Mouse (Mus musculus) intestine, postnatal 0 days (tissue): ENCODE data around the gene Csrp2. TPM values are rescaled to one million over a fixed set of nuclear protein-coding genes. Genes with fewer than 3 reads are reported as not detected.

Source experiments
- ATAC-seq: fragments of 200-750 bp; cut with Nextera tagmentation; 2 replicates; pipeline ENCODE4 v1.8.0; 2017; ENCODE audit warnings: mild to moderate bottlenecking, moderate TSS enrichment, moderate library complexity
- H3K27ac ChIP-seq: fragments of 300-500 bp; sonication (generic); 2 replicates; pipeline ENCODE4 v1.5.1; 2014; ENCODE audit warnings: mild to moderate bottlenecking, low read depth, low read length, moderate library complexity
- H3K27me3 ChIP-seq: fragments of 300-500 bp; sonication (generic); replicated peaks from 2 replicates; pipeline ENCODE4 v1.6.1; 2014; ENCODE audit warnings: low read length, mixed read lengths; ENCODE audit not compliant: control insufficient read depth, insufficient read depth
- H3K36me3 ChIP-seq: fragments of 300-500 bp; sonication (generic); 2 replicates; pipeline ENCODE4 v1.6.1; 2014; ENCODE audit warnings: mild to moderate bottlenecking, moderate library complexity; ENCODE audit not compliant: control insufficient read depth, insufficient read depth
- H3K4me1 ChIP-seq: fragments of 300-500 bp; sonication (generic); replicated peaks from 2 replicates; pipeline ENCODE4 v1.6.1; 2014; ENCODE audit warnings: antibody characterized with exemption, low read length, mixed read lengths; ENCODE audit not compliant: control insufficient read depth, insufficient read depth
- H3K4me2 ChIP-seq: fragments of 300-500 bp; sonication (generic); replicated peaks from 2 replicates; pipeline ENCODE4 v1.6.1; 2014; ENCODE audit warnings: low read depth, mild to moderate bottlenecking, moderate library complexity
- H3K4me3 ChIP-seq: fragments of 300-500 bp; sonication (generic); 2 replicates; pipeline ENCODE4 v1.5.1; 2014; ENCODE audit warnings: low read depth, low read length
- H3K9ac ChIP-seq: fragments of 300-500 bp; sonication (generic); 2 replicates; pipeline ENCODE4 v1.6.1; 2014; ENCODE audit warnings: mild to moderate bottlenecking, low read depth, low read length
- H3K9me3 ChIP-seq: fragments of 300-500 bp; sonication (generic); 2 replicates; pipeline ENCODE4 v1.6.1; 2016; ENCODE audit warnings: mixed run types; ENCODE audit not compliant: control insufficient read depth
- CTCF ChIP-seq: sonication (generic); IDR thresholded peaks from 2 replicates; pipeline ENCODE4 v1.5.1; 2016; ENCODE audit warnings: low read depth, mild to moderate bottlenecking, control low read depth, antibody characterized with exemption, moderate library complexity
- WGBS: fragments of 180-500 bp; shearing (Covaris S2); extraction: QIAGEN DNeasy Blood & Tissue Kit; methylation state at CpG from one replicate; pipeline ENCODE4 v1.1.7; 2014; 5-methylcytosine and 5-hydroxymethylcytosine counted together
- polyA plus RNA-seq: library from polyadenylated mRNA; unstranded; fragments of >200 nt; fragmentation: Nextera tagmentation; extraction: Ambion mirVana; gene quantifications from 2 replicates; pipeline ENCODE4 v1.2.1, GENCODE M21; 2015

Gene Csrp2
- polyA plus RNA-seq, 1 experiment from 2014 or later = 102 TPM

- H3K27me3 ChIP-seq = no peaks in the 10 kb centered on the region
- H3K36me3 ChIP-seq = no peaks in the 10 kb centered on the region
- H3K27ac ChIP-seq = no peak overlapping the region
- ATAC-seq = no peak
- TF ChIP-seq CTCF = no peak
- H3K9ac ChIP-seq = no peak overlapping the region
- 66% methylated on average over 7 of the region's 7 CpGs for WGBS
- no peaks in the 10 kb centered on the region; the same call in 1 of the 2 replicates for H3K4me1 ChIP-seq
- H3K4me3 ChIP-seq = no peak overlapping the region
- no peak overlapping the region for H3K4me2 ChIP-seq
- H3K9me3 ChIP-seq = no peaks in the 10 kb centered on the region
These were observed 38.2 kb upstream of the Csrp2 start for GRCm38 (mm10) chr10:110881346-110881745.

GRCm38 (mm10) chr10:110882701-110883100, 36.9 kb upstream of the Csrp2 start:
- H3K27ac ChIP-seq = no peak overlapping the region
- H3K4me3 ChIP-seq = no peak overlapping the region
- H3K4me1 ChIP-seq = no peaks in the 10 kb centered on the region; the same call in 1 of the 2 replicates
- no peak for ATAC-seq
- no peak overlapping the region for H3K9ac ChIP-seq
- H3K36me3 ChIP-seq = no peaks in the 10 kb centered on the region
- H3K9me3 ChIP-seq = no peaks in the 10 kb centered on the region
- H3K4me2 ChIP-seq = no peak overlapping the region
- H3K27me3 ChIP-seq = no peaks in the 10 kb centered on the region
- no peak for TF ChIP-seq CTCF

- H3K27ac ChIP-seq = no peak overlapping the region
- no peak for ATAC-seq
These were observed 28.8 kb upstream of the Csrp2 start for GRCm38 (mm10) chr10:110890656-110891272.

GRCm38 (mm10) chr10:110899744-110900501, 19.7 kb upstream of the Csrp2 start:
- Histone ChIP-seq H3K27me3 (no peaks in the 10 kb centered on the region), H3K4me3 (no peak overlapping the region), H3K9ac (no peak overlapping the region), H3K9me3 (no peaks in the 10 kb centered on the region), H3K27ac (no peak overlapping the region; the same call in 1 of the 2 replicates), H3K36me3 (no peaks in the 10 kb centered on the region), H3K4me1 (no peaks in the 10 kb centered on the region; the same call in 1 of the 2 replicates), H3K4me2 (no peak overlapping the region)
- no peak for ATAC-seq
- no peak for TF ChIP-seq CTCF
- 42% methylated on average over 13 of the region's 13 CpGs for WGBS

More at GRCm38 (mm10) chr10:110890656-110891272, 28.8 kb upstream of the Csrp2 start:
- 66% methylated on average over 7 of the region's 7 CpGs for WGBS
- TF ChIP-seq CTCF = no peak
- Histone ChIP-seq H3K36me3 (no peaks in the 10 kb centered on the region), H3K9ac (no peak overlapping the region), H3K27me3 (no peaks in the 10 kb centered on the region), H3K9me3 (no peaks in the 10 kb centered on the region), H3K4me2 (no peak overlapping the region), H3K4me1 (no peaks in the 10 kb centered on the region), H3K4me3 (no peak overlapping the region)

- Histone ChIP-seq H3K4me3 (no peak overlapping the region), H3K27ac (no peak overlapping the region), H3K36me3 (no peaks in the 10 kb centered on the region), H3K9me3 (no peaks in the 10 kb centered on the region), H3K4me1 (no peaks in the 10 kb centered on the region; the same call in 1 of the 2 replicates), H3K9ac (no peak overlapping the region), H3K27me3 (no peaks in the 10 kb centered on the region), H3K4me2 (no peak overlapping the region)
- no peak for TF ChIP-seq CTCF
- no peak for ATAC-seq
- WGBS = 96% methylated on average over 3 of the region's 3 CpGs
These were observed 15.7 kb upstream of the Csrp2 start for GRCm38 (mm10) chr10:110903862-110904261.

- Histone ChIP-seq H3K4me1 (peaks cover 3% of the 10 kb centered on the region; the same call in 1 of the 2 replicates), H3K4me3 (no peak overlapping the region), H3K27ac (no peak overlapping the region), H3K27me3 (no peaks in the 10 kb centered on the region), H3K9ac (no peak overlapping the region), H3K36me3 (no peaks in the 10 kb centered on the region), H3K9me3 (no peaks in the 10 kb centered on the region), H3K4me2 (no peak overlapping the region)
- no peak for ATAC-seq
- TF ChIP-seq CTCF = no peak
- WGBS = 66% methylated on average over 11 of the region's 11 CpGs
These were observed 2.8 kb upstream of the Csrp2 start for GRCm38 (mm10) chr10:110916666-110917344.
